Mouse (Mus musculus) cerebellum, adult 2 months (tissue): ENCODE measurements at regions not wholly inside any gene's neighbourhood (a gene's known extent, or its start where the extent isn't known, plus 50 kb on each side); places are given as distances from the start of the nearest gene placed in this dataset.

Experiments
- CTCF ChIP-seq: fragments of 200-500 bp; IDR thresholded peaks from 2 replicates; pipeline ENCODE4 v1.5.1; 2011; ENCODE audit warnings: low read depth, mild to moderate bottlenecking, control low read depth, low read length, moderate library complexity, borderline replicate concordance; ENCODE audit not compliant: insufficient read depth
- POLR2A ChIP-seq: fragments of 200-500 bp; IDR thresholded peaks from 2 replicates; pipeline ENCODE4 v1.6.1; 2011; ENCODE audit warnings: low read length, control low read depth, borderline replicate concordance; ENCODE audit not compliant: insufficient read depth

DNA sequence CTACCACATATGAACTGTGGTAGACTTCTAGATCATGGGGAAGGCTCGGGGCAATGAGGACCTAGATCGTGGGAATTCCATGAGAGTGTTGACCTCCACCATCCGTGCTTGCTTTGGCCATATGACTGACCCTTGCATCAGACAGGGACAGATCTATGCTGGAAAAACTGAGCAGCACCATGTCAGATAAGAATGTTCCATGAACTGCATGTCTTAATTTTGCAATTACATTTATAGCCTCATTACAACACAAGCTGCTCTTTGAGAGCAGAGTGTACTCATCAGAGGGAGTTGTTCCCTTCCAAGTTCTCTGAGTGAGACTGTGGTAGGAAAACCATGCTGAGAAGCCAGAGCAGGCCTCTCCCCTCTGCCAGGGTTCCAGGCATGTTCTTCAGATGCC is 166.4 kb upstream of the Ttc29 start:
- TF ChIP-seq POLR2A (no peak), CTCF (no peak)
